Mouse (Mus musculus) neural tube, embryonic 13.5 days (tissue): Measurements from ENCODE around the gene Anxa10. TPM values are rescaled to one million over a fixed set of nuclear protein-coding genes. Genes with fewer than 3 reads are reported as not detected.

ENCODE experiments used
- polyA plus RNA-seq: library from polyadenylated mRNA; unstranded; fragments of >200 nt; fragmentation: Nextera tagmentation; extraction: Ambion mirVana; gene quantifications from 2 replicates; pipeline ENCODE4 v1.2.1, GENCODE M21; 2015

The Anxa10 gene
- polyA plus RNA-seq, 1 experiment from 2014 or later: not detected

Other genes starting within 250 kb of the Anxa10 start
- 24.0 and 32.6 TPM in 2 replicates for gene Palld, start 220.5 kb downstream of the Anxa10 start, polyA plus RNA-seq
- 0.39 and 0.55 TPM in 2 replicates for gene Ddx60, start 195.1 kb downstream of the Anxa10 start, polyA plus RNA-seq